Mouse (Mus musculus) adrenal gland, adult (tissue): ENCODE data around the gene Snupn.
A peak's percentile ranks its signal among the peaks of the same experiment; 100 is the strongest.

ENCODE experiments used
- DNase-seq, 2 experiments: peaks; one replicate each; pipeline ENCODE4 v3.0.0; 2022 to 2023; ENCODE audit warnings: low spot score in 1 of 2; ENCODE audit not compliant: inconsistent age in 2 of 2

The Snupn gene

GRCm38 (mm10) chr9:56997206-56997605, 46.5 kb downstream of the Snupn start:
- DNase-seq = peak; percentile 39 to 69

- DNase-seq = peak; percentile 53 to 92
Observed at GRCm38 (mm10) chr9:57003011-57003410, 52.3 kb downstream of the Snupn start.

GRCm38 (mm10) chr9:57012393-57012792, 61.7 kb downstream of the Snupn start:
- peak in 1 of 2 experiments; percentile 54 for DNase-seq

GRCm38 (mm10) chr9:57012895-57013294, 62.2 kb downstream of the Snupn start:
- DNase-seq = no peak

GRCm38 (mm10) chr9:57013756-57014155, 63.1 kb downstream of the Snupn start:
- DNase-seq = peak in 1 of 2 experiments; percentile 70

GRCm38 (mm10) chr9:57014766-57015165, 64.1 kb downstream of the Snupn start:
- peak; percentile 39 to 63 for DNase-seq

- DNase-seq = peak in 1 of 2 experiments; percentile 73
Observed at GRCm38 (mm10) chr9:57017631-57018030, 67.0 kb downstream of the Snupn start.

- DNase-seq = no peak
Observed at GRCm38 (mm10) chr9:57031756-57032155, 81.1 kb downstream of the Snupn start.
